Mouse (Mus musculus) layer of hippocampus, adult 2 months (tissue): ENCODE results near the gene Tnfrsf4. TPM values are rescaled to one million over a fixed set of nuclear protein-coding genes. Genes with fewer than 3 reads are reported as not detected.
A peak's percentile ranks its signal among the peaks of the same experiment; 100 is the strongest.

Experiments
- DNase-seq, 2 experiments: peaks; one replicate each; pipeline ENCODE4 v3.0.0; 2022; ENCODE audit warnings: low spot score in 2 of 2
- H3K27ac ChIP-seq: fragments of 200-600 bp; 2 replicates; pipeline ENCODE4 v1.8.1; 2022
- H3K4me3 ChIP-seq: fragments of 200-600 bp; 2 replicates; pipeline ENCODE4 v1.8.1; 2022; ENCODE audit warnings: mild to moderate bottlenecking
- CTCF ChIP-seq: fragments of 200-600 bp; conservative IDR thresholded peaks from 2 replicates; pipeline ENCODE4 v1.8.1; 2022; ENCODE audit warnings: antibody characterized with exemption, mild to moderate bottlenecking, moderate library complexity
- total RNA-seq, 2 experiments: library from RNA; stranded (reverse); gene quantifications; 2 replicates each; pipeline ENCODE4 v1.2.3; 2021

The Tnfrsf4 gene
- total RNA-seq, 2 experiments from 2014 or later, result 1.3 to 2.3 TPM

GRCm38 (mm10) chr4:156033476-156034119, 20.0 kb downstream of the Tnfrsf4 start:
- Histone ChIP-seq H3K27ac (no peak overlapping the region), H3K4me3 (no peak overlapping the region)
- no peak for DNase-seq
- peak; percentile 82 for TF ChIP-seq CTCF

DNA sequence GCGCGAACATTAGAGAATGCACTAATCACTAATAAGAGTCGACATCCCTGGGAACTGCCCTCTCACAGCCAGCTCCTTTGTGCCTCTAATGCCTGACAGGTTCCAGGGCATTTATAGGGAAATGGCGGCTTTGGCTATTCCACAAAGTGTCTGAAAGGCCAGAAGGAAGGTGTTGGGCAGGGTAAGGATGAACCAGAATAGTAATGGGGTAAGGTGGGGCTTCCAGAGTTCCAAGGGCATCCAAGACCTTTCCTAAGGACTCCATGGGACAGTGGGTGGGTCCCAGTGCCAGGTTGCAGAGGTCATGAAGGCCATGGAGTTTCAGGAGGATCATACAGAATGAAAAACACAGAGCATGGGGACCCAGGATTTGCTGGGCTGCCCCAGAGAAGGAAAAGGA, 20.7 kb downstream of the Tnfrsf4 start:
- H3K27ac ChIP-seq, result no peak overlapping the region
- TF ChIP-seq CTCF, result no peak
- no peak for DNase-seq
- no peak overlapping the region for H3K4me3 ChIP-seq

GRCm38 (mm10) chr4:156034901-156035300, 21.3 kb downstream of the Tnfrsf4 start:
- no peak overlapping the region for H3K4me3 ChIP-seq
- TF ChIP-seq CTCF, result no peak
- DNase-seq, result no peak
- H3K27ac ChIP-seq, result no peak overlapping the region

- no peak overlapping the region for H3K27ac ChIP-seq
- no peak for DNase-seq
- no peak for TF ChIP-seq CTCF
- no peak overlapping the region for H3K4me3 ChIP-seq
These were observed 31.1 kb downstream of the Tnfrsf4 start for GRCm38 (mm10) chr4:156044754-156045153.

- no peak for DNase-seq
- no peak overlapping the region for H3K4me3 ChIP-seq
- no peak for TF ChIP-seq CTCF
- H3K27ac ChIP-seq, result no peak overlapping the region
These were observed 36.1 kb downstream of the Tnfrsf4 start for GRCm38 (mm10) chr4:156049779-156050178.

- no peak for TF ChIP-seq CTCF
- H3K4me3 ChIP-seq, result no peak overlapping the region
- no peak for DNase-seq
These were observed 36.8 kb downstream of the Tnfrsf4 start for GRCm38 (mm10) chr4:156050391-156050980.

DNA sequence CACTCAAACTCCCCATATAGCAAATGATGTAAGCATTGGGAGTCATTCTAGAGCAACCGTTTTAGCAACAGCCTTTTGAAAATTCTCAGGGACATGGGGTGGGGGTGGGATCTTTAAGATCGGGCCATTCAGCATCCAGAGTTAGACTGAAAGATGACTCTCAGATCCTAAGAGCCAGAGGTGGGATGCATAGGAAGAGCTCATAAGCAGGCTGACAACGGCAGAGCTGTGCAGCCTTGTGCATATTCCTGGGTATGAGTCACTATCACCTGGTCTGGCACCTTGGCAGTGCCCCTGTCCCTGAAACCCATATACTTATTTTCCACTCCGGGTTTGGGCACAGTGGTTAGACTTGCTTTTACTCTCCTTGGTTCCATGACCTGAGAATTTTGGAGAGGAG, 39.5 kb downstream of the Tnfrsf4 start:
- no peak for TF ChIP-seq CTCF
- Histone ChIP-seq H3K27ac (no peak overlapping the region), H3K4me3 (no peak overlapping the region)
- no peak for DNase-seq

More at GRCm38 (mm10) chr4:156050391-156050980, 36.8 kb downstream of the Tnfrsf4 start:
- H3K27ac ChIP-seq, result no peak overlapping the region

- Histone ChIP-seq H3K4me3 (no peak overlapping the region), H3K27ac (no peak overlapping the region)
- TF ChIP-seq CTCF, result no peak
- DNase-seq, result no peak
These were observed 40.5 kb downstream of the Tnfrsf4 start for GRCm38 (mm10) chr4:156054130-156054529.

DNA sequence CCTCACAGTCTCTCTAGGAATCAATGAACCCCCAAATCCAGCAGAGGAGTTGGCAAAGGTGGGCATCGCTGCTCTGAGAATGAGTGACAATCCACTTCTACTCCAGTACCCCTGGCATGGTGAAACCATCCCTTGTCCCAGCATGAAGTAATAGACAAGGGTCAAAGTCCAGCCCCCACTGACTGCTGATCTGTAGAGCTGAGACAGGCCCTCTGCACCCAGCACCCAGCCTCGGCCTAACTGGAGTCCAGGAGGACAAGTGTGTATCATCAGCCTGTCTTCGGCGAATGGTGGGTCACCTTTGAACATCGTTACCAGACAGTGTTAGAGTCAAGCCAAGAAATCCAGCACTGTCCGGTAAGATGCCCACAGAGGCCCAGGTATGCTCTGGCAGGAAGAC, 41.0 kb downstream of the Tnfrsf4 start:
- no peak for DNase-seq
- Histone ChIP-seq H3K27ac (no peak overlapping the region), H3K4me3 (no peak overlapping the region)
- no peak for TF ChIP-seq CTCF

GRCm38 (mm10) chr4:156055173-156055572, 41.5 kb downstream of the Tnfrsf4 start:
- no peak overlapping the region for H3K27ac ChIP-seq
- DNase-seq, result no peak
- H3K4me3 ChIP-seq, result no peak overlapping the region
- TF ChIP-seq CTCF, result no peak

GRCm38 (mm10) chr4:156057702-156058101, 44.1 kb downstream of the Tnfrsf4 start:
- DNase-seq, result no peak
- TF ChIP-seq CTCF, result no peak
- no peak overlapping the region for H3K27ac ChIP-seq
- no peak overlapping the region for H3K4me3 ChIP-seq

DNA sequence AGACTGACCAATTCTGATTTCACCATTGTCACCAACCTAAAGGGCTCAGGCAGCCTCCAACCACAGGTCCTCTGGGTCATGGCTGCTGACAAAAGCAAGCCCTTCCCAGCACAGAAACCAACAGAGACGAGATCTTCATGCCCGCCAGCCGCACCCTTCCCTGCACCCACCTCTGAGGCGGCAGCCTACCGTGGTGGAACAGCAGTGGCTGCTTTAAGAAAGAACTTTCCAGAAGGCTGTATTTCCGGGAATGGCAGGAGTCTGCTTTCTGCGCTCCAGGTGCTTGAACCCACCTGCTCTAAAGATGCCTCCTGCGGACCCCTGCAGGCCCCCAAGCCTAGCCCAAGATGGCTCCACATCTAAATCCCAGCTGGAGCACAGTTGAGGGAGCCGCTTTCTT, 45.2 kb downstream of the Tnfrsf4 start:
- no peak for DNase-seq
- H3K27ac ChIP-seq, result no peak overlapping the region
- no peak overlapping the region for H3K4me3 ChIP-seq
- TF ChIP-seq CTCF, result no peak

- no peak for DNase-seq
- no peak for TF ChIP-seq CTCF
- no peak within 1 kb of the TSS for H3K4me3 ChIP-seq
- no peak within 1 kb of the TSS for H3K27ac ChIP-seq
These were observed 45.6 kb downstream of the Tnfrsf4 start, which contains the start of gene Ttll10 for GRCm38 (mm10) chr4:156059261-156059660. TSS of gene Ttll10 (minus strand) at chr4:156059414.

DNA sequence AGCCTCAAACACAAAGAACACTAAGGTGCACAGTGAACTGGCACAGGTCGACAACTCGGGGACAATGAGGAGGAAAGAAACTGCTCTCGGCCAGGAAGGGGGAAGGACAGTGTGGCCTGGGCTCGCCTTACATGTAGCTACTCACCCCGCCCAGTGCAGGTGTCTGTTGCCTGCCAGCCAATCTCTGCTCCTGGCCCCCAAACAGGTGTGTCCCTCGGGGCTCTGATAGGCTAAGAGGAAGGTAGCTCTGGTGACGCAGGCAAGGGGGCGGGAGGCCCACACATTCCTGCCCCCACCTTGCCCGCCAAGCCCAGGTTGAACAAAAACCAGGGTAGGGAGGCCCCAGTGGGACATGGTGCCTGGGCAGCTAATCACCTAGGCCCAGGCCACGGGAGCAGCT, 46.1 kb downstream of the Tnfrsf4 start:
- Histone ChIP-seq H3K4me3 (no peak overlapping the region), H3K27ac (no peak overlapping the region)
- DNase-seq, result no peak
- TF ChIP-seq CTCF, result no peak
